Mouse (Mus musculus) ES-CJ7 (cell line): ENCODE measurements around the gene Npas2.
A peak's percentile ranks its signal among the peaks of the same experiment; 100 is the strongest.

ENCODE experiments used
- DNase-seq: peaks from one replicate; pipeline ENCODE4 v3.0.0; 2011; ENCODE audit warnings: low read depth, low spot score

The Npas2 gene

DNA sequence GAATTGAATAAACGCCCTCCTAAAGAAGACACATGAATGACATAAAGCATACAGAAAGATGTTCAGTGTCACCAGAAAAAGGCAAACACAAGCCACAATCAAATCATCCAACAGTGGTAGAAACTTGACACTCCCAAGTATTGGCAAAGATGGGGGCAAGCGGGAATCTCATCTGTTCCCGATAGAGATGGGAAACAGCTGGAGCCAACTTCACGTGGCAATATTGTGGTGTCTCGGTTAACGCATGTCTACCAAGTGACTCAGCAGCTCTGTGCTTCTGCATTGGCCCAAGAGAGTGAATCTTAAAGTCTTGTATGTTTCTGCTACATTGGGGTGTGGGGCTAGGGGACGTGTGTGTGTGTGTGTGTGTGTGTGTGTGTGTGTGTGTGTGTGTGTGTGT, 89.8 kb downstream of the Npas2 start:
- DNase-seq, result no peak

DNA sequence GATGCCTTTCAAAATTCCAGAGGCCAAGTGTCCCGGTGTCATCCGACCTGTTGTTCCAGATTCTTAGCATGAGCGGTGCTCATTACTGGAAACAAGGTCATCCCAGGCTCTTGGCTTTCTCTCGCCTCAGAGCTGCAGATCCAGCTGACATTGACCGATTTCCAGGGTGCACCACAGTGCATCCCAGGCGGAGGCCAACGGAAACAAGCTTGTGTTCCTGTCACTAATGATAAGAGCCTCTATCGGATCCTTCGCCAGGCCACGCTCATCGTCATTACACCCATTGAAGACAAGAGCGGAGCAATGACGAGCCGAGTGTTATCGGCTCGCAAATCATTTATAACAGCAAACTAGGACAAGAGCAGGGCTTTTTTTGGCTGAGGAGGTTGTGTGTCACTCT, 91.3 kb downstream of the Npas2 start:
- no peak for DNase-seq

DNA sequence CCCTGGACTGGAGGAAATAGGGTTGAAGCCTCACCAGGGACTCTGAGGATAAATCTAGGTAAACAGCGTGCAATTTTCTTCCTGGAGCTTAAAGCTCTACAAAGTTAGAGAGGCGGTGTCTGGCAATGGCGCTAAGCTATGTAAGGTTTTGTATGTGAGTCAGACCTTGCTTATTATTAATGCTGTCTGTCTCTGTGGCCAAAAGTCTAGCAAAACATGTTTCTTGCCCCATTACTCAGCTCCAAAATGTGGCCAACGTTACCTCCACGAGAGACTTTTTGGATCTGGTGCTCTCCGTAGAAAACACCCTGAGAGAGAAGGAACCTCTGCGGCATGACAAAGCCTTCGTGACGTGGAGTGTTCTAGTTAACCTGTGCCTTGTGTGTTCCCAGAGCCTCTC, 93.5 kb downstream of the Npas2 start:
- DNase-seq, result no peak

DNA sequence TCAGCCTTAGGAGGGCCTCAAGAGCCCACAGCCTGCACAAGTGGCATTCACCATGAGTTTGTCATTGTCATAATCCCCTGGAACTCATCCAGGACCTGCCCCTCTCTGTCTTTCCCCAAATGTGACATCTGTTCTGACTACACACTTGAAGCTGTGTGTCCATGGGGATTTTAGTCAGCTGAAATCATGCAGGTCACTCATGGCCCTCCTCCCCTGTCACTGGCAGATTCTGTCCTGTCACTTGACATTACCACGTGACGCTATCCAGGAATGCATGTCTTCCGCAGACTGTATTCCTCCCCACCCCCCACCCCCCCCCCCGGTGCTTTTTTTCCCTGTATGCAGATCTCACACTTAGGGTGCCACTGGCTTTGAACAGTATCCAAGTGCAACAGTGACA, 94.3 kb downstream of the Npas2 start:
- no peak for DNase-seq

DNA sequence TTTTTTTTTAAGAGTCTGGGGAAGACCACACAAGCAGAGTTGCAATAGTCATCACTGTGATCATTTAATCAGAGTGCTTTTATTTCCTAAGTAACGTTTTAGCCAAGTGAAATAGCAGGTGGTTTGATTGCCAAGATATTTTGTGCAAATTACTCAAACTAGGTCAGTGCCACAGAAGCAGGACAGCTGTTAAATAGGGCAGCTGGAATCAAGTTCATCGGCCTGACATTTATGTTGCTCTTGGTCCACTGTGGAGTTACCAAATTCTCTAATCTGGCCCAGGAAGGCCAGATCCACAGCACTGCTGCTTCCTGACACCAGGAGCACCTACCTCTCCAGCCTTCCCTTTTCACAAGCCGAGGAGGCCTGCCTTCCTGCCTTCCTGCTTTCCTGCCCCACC, 94.9 kb downstream of the Npas2 start:
- no peak for DNase-seq

DNA sequence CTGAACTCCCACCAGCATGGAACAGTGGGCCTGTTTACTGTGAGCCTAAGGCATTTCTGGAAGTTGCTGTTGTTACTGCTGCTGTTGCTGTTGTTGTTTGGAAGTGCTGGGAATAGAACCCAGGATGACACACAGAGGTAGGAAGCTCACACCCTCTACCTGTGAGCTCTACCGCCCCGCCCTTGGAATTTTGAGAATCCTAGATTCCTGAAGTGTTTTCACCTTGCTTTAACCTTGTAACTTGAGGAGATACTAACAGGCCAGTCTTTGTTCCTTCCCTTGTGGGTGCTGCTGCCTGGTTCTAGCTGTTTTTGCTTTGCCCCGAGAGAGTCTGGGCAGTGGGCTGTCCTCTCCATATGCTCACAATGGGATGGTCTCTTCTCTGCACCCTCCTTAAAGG, 98.5 kb downstream of the Npas2 start:
- peak; percentile 79 for DNase-seq

DNA sequence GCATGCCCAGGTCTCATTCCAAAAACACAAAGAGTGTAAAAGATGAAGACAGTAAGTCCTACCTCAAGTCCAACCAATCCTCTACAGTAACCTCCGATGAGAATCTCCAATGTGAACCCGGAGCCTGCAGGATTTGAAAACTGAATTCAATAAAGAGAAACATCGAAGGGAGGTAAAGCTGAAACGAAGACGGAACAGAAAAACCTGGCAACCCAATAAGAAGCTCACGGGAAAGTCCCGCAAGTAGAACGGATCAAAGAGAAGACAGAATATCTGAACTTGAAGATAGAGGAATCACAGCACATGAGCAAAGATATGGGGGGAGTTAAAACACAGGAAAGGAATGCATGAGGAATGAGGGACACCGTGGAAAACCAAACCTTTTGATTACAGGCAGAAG, 104.8 kb downstream of the Npas2 start:
- no peak for DNase-seq

DNA sequence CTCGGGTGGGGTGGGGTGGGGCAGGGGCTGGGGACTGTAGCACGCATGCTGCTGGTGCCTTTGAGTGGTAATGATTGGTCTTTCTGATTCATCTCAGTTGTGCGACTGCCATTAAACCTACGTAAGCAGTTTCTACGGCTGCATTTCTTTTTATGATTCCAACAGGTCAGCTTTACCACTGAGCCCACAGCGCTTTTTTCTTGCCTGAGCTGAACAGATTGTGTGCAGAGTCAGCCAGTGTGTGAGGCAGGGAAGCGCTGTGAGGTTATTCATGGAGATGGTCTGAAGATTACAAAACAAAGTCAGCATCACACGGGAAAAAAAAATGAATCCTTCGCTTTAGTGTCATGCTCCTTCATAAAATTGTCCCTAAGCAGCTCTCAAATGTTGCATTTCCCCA, 106.7 kb downstream of the Npas2 start:
- DNase-seq, result no peak

DNA sequence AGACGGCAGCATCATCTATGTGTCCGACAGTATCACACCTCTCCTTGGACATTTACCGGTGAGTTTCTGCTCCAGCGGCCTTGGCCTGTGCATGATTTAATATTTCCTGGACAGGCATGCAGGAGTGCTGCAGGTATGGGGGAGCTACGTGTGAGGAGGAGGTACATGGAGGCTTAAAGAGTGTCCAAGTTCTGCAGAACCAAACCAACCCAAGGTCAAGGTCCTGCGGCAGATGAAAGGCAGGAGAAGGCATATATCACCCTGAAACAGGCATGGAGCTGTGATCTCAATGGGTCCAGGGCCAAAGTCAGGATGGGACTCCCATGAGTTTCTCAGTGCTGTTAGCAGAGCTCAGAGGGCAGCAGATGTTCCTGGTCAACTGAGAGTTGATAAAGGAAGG, 107.1 kb downstream of the Npas2 start:
- no peak for DNase-seq

DNA sequence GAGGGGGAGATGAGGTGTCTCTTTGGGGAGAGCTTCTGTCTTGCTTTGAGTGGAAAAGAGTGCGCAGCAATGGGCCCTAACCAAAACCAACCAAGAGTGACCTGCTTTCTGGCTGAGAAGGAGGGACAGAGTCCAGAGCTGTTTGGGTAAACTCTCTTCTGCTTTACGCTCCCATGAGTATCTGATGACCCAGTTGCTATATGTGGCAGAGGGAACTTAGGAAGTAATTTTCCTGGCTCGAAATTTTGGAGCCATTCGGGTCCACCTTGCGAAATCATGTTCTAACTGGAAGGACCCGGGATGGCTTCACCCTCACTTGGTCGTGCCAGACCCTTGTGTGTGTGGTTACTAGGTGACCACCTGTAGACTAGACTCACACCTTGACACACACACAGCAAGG, 108.7 kb downstream of the Npas2 start:
- no peak for DNase-seq

DNA sequence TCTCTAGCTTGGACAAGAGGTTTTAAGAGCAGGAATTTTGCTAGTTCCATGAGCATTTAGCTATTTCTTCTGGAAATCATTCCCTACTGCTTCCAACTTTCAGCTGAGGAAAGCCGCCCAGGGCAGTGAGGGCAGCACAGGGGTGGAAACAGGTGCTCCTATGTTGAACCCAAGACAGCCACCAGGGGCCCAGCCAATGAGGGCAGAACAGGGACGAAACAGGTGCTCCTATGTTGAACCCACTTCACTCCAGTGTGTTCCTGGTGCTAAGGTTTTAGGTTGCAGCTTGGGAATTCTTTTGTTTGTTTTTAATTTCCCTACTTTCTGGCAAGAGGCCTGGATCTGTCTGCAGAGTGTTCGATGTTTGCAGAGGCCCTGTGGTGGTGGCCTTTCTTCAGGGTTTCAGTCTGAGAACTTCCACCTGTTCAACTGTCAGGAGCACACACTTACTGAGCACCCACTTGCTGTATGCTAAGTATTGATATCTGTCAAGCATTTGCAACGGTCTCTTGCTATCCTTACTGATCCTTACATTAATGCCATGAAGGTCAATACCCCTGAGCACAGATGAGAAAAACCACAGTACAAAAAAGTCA, 109.6 kb downstream of the Npas2 start:
- no peak for DNase-seq

DNA sequence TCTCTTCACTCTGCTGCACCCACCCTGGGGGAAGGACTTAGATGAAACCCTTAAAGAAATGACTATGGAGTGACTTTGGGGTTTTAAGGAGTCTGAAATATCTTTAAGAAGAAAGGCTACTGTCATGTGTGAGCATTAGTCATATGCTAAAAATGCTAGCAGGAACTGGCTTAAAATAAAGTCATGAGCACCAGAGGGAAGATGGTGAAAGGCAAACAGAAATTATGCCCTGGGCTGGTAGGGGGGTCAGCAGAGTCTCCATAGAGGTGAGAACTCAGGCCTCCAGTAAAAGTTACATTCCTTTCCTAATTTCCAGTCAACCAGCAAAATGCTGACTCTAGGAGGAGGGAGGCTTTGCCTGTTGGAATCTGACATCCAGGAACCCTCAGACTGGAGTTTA, 113.8 kb downstream of the Npas2 start:
- no peak for DNase-seq

DNA sequence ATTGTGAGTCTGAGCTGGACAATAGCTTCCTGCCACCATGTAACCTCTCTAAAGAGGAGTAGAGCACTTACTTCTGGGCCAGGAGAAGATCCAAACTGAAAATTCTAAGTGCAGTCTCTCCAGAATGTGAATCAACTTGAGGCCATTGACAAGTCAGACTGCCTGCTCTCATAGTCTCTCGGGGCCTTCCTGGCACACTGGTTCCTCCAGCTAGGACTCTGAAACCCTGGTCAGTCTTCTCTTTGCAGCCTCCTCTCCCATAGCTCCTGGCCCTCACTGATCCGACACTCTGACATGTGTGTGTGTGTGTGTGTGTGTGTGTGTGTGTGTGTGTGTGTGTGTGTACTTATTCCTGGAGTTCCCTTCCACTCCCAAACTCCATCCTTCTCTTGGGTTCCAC, 114.4 kb downstream of the Npas2 start:
- DNase-seq, result no peak

DNA sequence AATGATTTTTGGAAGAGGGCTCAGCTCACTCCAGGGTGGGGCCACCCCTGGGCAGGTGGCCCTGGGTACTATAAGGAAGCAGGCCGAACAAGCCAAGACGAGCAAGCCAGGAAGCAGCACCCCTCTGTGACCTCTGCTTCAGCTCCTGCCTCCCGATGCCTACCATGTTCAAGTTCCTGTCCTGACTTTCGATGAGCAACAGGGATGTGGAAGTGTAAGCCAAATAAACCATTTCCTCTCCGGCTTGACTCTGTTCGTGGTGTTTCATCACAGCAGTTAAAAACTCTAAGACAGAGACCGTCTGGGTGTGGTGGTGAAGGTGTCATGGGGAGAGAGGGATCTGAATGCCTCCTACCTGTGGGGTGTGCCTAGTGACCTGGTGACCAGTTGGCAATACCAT, 116.0 kb downstream of the Npas2 start:
- no peak for DNase-seq

DNA sequence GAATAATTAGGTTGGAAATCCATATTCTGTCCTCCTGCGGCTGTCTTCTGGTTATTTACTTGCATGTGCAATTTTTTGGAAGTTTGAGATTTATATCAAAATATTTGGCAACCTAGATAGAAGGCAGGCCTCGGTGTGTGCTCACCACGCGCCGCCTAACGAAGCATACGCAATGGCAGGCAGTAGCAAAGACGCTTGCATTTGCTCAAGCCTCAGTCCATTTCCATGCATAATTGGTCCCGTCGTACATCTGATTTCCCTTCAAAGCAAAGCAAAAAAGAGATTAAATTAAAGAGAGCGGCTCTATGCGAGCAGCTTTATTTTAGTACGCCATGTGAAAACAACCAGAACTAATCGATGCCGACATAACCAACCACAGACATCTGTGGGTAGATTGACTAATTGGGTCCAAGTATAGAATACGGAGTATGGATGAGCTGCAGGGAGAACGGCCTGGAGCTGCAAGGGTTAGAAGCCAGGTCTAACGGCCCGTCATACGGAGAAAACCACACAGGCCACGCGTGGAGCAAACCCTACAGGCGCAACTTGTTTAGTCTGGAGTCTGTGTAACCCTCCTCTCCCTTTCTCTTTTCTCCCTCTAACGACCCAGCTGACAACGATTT, 118.9 kb downstream of the Npas2 start:
- DNase-seq, result no peak

DNA sequence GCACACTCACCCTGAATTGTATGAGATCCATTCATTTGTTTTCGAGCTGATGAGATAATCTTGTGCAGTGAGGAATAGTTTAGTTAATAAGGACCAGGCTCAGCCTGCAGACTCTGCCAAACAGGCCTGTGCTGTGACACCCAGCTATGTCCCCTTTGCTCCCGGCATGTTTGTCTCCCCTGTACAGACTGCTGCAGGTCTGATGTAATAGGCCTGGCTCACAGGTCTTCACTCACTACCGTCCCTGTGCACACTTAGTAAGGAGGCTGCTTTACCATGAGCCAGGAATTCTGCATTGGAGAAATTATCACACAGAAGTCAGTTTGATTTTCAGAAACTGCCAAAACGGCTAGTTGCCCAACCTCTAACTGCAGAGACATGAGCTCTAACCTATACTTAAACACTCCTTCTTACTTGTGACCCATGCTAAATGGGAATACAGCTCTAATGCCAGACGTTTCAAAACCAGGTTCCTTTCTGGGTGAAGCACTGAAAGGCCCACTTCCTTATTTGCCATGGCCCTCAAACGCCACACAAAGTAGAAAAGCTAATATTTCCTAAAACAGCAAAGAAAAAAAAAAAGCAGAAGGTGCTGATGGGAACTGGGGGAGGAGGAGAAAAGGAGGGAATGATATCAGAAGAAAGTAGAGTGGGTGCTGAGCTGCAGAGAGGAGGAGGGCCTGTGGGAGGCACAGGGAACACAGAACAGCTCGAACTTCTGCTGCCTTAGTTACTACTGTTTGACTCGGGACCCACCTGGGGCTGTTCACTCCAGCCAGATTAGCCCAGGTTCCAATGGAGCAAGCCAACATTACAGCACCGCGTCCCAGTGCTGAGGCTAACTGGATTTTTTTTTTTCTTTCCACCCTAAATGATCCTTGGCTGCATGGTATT, 120.1 kb downstream of the Npas2 start:
- no peak for DNase-seq

DNA sequence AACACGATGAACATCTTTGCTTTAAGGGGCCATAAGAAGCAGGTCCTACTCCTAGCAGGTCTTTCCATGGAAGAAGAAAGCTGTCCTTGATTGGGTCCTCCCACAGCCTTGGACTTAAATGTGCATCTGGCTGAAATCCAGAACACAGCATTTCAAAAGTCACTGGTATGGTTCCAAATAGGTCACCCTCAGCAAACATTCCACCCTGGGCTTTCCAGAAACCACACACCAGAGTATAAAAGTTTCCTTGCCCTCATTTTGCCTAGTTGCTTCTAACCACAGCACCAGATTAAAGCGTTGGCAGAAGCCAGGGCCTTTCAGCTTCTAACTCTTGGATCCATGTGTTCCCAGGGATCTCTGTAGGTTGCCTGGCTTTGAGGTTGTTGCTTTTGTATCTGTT, 124.4 kb downstream of the Npas2 start:
- no peak for DNase-seq

DNA sequence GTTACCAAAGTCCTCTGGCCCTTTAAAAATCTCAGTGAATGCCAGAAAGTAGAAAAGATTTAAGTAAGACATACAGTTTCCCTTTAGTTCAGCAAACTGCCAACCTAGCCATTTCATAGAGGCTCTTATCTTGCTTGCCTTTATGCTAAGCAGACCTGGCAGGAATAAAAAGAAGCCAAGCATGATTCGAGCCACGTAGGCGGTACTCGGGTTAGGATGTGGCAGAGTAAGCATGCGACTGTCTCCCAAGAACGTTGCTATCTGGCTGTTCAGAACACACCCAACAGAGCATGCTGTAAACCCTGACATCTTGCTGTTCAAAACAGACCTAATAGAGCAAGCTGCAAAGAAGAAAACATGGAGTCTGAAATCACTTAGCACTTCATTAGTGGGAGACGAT, 125.3 kb downstream of the Npas2 start:
- DNase-seq, result no peak

DNA sequence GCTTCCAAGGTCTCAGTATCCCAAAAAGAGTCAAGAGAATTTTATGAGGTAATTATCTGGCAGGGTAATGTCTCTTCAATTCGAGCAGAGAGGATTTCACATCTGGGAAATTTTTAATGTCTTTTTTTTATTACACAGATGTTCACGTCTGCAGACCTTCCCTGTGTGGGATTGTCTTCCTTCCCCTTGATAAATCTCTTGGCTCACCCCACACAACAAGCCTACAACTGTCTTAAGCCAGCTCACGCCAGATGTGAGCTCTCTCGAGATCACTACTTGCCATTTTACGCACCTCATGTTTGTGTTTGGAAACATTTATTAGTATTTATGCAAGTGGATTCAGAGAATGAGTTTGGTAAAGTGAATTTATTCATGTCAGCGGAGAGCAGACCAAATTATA, 128.4 kb downstream of the Npas2 start:
- DNase-seq, result no peak

DNA sequence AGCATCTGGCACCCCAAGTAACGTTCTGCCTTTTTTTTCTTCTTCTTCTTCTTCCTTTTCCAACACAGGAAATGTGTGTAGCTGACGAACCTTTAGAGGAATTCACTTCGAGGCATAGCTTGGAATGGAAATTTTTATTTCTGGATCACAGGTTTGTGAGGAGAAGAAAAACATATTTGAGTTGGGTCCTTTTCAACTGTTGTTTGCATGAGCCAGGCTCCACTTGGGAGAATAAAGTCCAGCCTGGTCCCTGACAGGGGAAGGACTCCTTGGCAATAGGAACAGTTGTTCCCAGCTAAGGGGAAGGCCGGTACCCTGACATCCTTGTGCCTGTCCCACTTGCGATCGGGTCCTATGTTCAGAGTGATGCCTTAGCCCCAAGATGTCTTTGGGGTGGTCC, 131.7 kb downstream of the Npas2 start:
- no peak for DNase-seq

DNA sequence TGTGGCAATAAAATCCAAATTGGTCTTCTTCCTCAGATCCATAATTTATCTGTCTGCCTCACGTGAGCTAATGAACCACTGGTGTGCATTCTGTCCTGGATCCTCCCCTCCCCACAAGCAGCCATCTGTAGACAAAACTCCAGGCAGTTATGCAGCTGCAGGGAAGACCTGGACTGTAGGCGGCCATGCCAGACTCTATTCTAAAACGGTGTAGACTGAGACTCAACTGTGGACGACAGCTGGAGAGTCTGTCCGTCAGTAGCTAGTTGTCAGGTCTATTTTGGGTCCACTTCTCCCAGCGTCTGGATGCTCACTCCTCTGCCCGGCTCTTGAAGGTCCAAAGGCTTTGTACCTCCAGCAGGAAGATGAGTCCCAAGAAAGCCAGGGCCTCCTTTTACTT, 134.0 kb downstream of the Npas2 start:
- DNase-seq, result no peak

DNA sequence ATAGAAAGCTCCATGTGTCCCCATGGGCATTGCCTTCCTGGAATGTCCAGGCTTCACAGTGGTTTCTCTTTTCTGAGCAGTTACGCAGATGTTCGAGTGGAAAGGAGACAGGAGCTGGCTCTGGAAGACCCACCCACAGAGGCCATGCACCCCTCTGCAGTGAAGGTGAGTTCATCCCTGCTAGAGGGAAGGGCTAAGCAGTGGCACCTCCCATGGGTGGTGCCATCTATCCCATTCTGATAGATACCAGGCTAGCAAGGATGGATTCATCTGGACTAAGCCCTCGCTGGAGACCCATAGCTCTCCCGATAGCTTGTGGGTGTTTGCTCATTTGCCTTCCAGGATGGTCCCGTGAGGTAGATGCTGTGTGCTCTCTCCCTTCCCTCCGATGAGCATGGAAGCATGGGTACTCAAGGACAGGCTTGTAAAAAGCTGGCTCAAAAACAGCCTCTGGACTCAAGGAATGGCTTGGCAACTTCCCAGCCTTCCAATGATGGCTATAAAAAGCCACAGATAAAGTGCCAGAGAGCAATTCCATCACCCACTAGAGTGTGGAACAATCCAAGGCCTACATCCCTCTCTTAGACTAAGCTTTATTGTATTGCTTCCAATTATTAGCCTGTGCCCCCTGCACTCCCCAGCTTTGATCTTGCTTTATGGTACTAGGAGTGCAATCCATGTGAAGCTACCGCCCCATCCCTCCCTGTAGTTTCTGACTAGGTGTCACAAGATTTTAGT, 137.5 kb downstream of the Npas2 start:
- no peak for DNase-seq
